Mouse (Mus musculus) heart, embryonic 15.5 days (tissue): ENCODE results near the gene 4933427D14Rik. TPM values are rescaled to one million over a fixed set of nuclear protein-coding genes. Genes with fewer than 3 reads are reported as not detected.

Experiments
- ATAC-seq: fragments of 200-750 bp; cut with Nextera tagmentation; replicated peaks from 2 replicates; pipeline ENCODE4 v1.8.0; 2017; ENCODE audit warnings: low read depth, moderate TSS enrichment; ENCODE audit not compliant: insufficient number of reproducible peaks, insufficient read depth, low FRiP score
- H3K27ac ChIP-seq: fragments of 300-500 bp; sonication (generic); 2 replicates; pipeline ENCODE4 v1.5.1; 2015; ENCODE audit warnings: mild to moderate bottlenecking, inconsistent platforms
- H3K27me3 ChIP-seq: fragments of 300-500 bp; sonication (generic); 2 replicates; pipeline ENCODE4 v1.6.1; 2015; ENCODE audit warnings: inconsistent platforms
- H3K36me3 ChIP-seq: fragments of 300-500 bp; sonication (generic); 2 replicates; pipeline ENCODE4 v1.6.1; 2015; ENCODE audit warnings: mild to moderate bottlenecking, inconsistent platforms
- H3K4me1 ChIP-seq: fragments of 300-500 bp; sonication (generic); replicated peaks from 2 replicates; pipeline ENCODE4 v1.6.1; 2015; ENCODE audit warnings: inconsistent platforms
- H3K4me2 ChIP-seq: fragments of 300-500 bp; sonication (generic); 2 replicates; pipeline ENCODE4 v1.6.1; 2015; ENCODE audit warnings: inconsistent platforms, mild to moderate bottlenecking, moderate library complexity
- H3K4me3 ChIP-seq: fragments of 300-500 bp; sonication (generic); 2 replicates; pipeline ENCODE4 v1.5.1; 2015; ENCODE audit warnings: mild to moderate bottlenecking, inconsistent platforms
- H3K9ac ChIP-seq: fragments of 300-500 bp; sonication (generic); 2 replicates; pipeline ENCODE4 v1.6.1; 2015; ENCODE audit warnings: mild to moderate bottlenecking, inconsistent platforms
- H3K9me3 ChIP-seq: fragments of 300-500 bp; sonication (generic); replicated peaks from 2 replicates; pipeline ENCODE4 v1.6.1; 2016; ENCODE audit warnings: inconsistent platforms
- WGBS: fragments of 180-500 bp; shearing (Covaris S2); methylation state at CpG from one replicate; pipeline ENCODE4 v1.1.7; 2015; ENCODE audit warnings: mixed read lengths; 5-methylcytosine and 5-hydroxymethylcytosine counted together
- polyA plus RNA-seq: library from polyadenylated mRNA; unstranded; fragments of >200 nt; fragmentation: Nextera tagmentation; extraction: Ambion mirVana; gene quantifications from 2 replicates; pipeline ENCODE4 v1.2.1, GENCODE M21; 2015

The 4933427D14Rik gene
- polyA plus RNA-seq, 1 experiment from 2014 or later = 6.1 TPM

DNA sequence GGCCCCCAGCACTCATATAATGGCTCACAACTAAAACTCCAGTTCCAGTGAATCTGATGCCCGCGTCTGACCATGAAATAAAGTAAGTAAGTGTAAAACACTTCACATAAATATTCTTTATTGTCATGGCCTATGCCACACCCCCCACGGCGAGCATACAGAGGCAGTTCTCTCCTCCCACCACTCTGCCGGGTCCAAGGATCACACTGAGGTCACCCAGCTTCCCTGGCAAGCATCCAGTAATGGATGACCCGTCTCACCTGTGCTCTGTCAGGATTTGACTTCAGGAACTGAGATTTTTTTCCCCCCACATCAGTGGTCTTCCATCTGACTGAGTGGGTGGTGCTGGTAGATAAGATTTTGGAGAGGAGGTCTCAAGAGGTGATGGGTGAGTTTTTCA lies 67.1 kb downstream of the 4933427D14Rik start:
- no peaks in the 10 kb centered on the region for H3K9me3 ChIP-seq
- H3K4me2 ChIP-seq = no peak overlapping the region
- no peak overlapping the region for H3K4me3 ChIP-seq
- peaks cover 30% of the 10 kb centered on the region for H3K27me3 ChIP-seq
- no peak overlapping the region for H3K9ac ChIP-seq
- WGBS = 52% methylated on average over 6 of the region's 6 CpGs
- H3K27ac ChIP-seq = no peak overlapping the region
- H3K4me1 ChIP-seq = peaks cover 8% of the 10 kb centered on the region
- H3K36me3 ChIP-seq = no peaks in the 10 kb centered on the region
- ATAC-seq = no peak

DNA sequence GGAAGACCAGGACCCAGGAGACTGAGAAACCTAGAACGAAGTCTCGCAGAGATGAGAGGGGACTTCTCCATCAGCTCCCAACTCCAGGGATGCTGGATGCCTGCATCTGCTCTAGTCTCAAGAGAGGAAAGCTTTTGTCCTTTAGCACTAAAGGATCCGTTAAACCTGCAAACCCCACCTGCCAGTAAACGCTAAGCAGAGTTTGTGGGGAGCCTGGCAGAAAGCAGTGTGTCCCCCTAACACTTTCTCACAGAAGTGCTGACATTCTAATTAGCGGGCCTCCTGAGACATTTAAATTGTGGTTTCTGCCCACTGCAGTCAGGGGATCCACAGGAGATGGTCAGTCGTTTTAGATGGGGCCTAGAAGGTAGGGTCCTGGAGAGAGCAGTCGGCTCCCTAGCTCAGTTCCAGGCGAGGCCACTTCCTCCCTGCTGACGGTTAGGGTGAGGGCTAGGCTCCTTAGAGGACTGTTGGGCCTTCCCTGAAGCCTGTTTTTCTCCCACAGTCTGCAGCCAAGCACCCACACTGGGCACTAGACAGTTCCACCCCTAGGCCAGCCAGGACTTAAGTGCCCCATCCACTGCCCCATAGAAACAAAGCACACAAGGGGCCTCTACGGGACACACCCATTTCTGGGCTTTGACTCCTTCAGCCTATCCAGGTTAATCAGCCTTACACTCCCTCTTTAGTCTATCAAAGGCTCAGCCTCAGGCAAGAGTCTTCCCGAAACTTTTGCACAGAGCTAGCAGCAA lies 70.9 kb downstream of the 4933427D14Rik start:
- 52% methylated on average over 11 of the region's 11 CpGs for WGBS
- Histone ChIP-seq H3K36me3 (no peaks in the 10 kb centered on the region), H3K27me3 (peaks cover 48% of the 10 kb centered on the region), H3K27ac (no peak overlapping the region), H3K4me1 (peaks cover 31% of the 10 kb centered on the region), H3K4me2 (peak overlapping the region; percentile 99), H3K4me3 (peak overlapping the region; percentile 63), H3K9ac (no peak overlapping the region; the same call in 1 of the 2 replicates), H3K9me3 (no peaks in the 10 kb centered on the region)
- no peak for ATAC-seq

DNA sequence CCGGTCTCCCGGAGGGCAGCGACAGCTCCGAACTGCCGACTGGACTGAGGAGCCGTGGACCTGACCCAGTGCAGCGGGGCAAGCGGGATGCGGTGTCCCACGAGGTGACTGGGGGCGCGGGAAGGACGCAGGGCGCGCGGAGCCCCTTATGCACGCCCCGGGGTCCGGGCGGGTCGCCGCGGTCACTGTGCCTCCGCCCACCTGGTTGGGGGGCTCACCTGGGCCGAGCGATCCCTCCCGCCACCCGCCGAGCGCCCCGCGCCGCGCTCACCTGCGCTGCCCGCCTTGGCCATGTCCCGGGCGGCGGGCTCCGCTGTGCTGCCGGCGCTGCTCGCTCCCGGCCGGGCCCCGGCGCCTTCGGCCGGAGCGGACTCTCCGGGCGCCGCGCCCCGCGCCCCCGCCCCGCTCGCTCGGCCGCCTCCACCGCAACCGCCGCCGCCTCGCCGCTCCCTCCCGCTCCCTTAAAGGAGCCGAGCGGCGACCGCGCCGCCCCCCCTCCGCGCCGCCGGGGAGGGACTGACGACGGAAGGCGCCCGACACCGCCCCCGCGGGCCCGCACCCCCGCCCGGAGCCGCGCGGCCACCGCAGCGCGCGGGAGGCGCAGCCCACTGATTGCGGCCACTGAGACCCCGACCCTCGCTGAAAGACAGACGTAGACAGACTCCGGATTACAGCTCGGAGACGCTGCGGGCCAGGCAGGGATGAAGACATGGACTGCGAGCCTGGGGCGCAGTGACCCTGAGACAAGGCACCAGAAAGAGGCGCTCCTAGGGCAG lies 71.7 kb downstream of the 4933427D14Rik start, which contains the start of gene Pitpnm3:
Pitpnm3 (minus strand) TSS at position 396 of the 776 bp plus-strand sequence.
- Histone ChIP-seq H3K4me1 (peaks cover 37% of the 10 kb centered on the region), H3K9ac (peak within 1 kb of the TSS; percentile 66), H3K27me3 (peaks cover 48% of the 10 kb centered on the region), H3K4me2 (peak within 1 kb of the TSS; percentile 99), H3K4me3 (peak within 1 kb of the TSS; percentile 63), H3K9me3 (no peaks in the 10 kb centered on the region), H3K27ac (no peak within 1 kb of the TSS), H3K36me3 (no peaks in the 10 kb centered on the region)
- ATAC-seq = 0 out of 2 replicates have a peak, but pooled peaks have one; percentile 8
- 2% methylated on average over 55 of the region's 107 CpGs for WGBS

DNA sequence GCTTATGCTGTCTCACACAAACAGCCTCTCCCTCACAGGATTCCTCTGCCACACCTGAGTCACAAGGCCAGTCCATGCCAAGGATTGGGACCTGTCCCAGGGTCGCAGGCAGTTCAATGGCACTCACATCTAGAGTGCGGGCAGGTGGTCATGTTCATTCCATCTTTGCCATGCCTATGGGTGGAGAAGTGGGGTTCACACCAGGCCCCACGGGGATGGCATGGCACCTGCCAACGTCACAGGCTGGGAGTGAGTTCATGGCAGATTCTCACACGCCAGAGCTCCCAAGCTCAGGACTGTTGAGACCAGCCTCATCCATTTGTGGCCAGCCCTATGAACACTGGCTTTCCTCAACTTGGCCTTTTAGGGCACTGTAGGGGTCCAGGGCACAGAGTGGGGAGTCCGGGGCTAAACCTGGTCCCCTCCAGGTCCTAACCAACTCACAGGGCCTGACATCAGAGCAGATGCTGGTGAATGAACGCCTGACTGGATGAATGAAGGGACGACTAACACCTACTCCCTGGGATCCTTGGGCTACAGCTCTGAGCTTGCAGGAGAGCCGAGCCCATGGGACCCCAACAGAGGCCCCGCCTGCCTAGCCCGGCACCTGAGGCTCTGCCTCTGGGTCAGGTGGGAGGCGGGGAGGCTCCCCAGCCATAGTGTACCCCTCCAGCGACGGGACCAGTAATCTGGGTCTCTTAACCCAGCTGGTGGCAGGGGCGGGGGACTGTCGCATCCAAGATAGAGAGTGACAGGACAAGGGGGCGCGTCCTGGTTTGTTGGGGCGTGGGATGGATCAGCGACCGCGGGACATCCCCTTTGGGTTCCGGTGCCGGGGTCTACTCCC lies 72.5 kb downstream of the 4933427D14Rik start:
- ATAC-seq = no peak
- H3K4me1 ChIP-seq = peaks cover 45% of the 10 kb centered on the region
- H3K27ac ChIP-seq = no peak overlapping the region
- H3K36me3 ChIP-seq = no peaks in the 10 kb centered on the region
- no peaks in the 10 kb centered on the region for H3K9me3 ChIP-seq
- peak overlapping the region; percentile 63 for H3K4me3 ChIP-seq
- H3K9ac ChIP-seq = peak overlapping the region; percentile 66
- WGBS = 22% methylated on average over 23 of the region's 24 CpGs
- peaks cover 48% of the 10 kb centered on the region for H3K27me3 ChIP-seq
- peak overlapping the region; percentile 99 for H3K4me2 ChIP-seq

DNA sequence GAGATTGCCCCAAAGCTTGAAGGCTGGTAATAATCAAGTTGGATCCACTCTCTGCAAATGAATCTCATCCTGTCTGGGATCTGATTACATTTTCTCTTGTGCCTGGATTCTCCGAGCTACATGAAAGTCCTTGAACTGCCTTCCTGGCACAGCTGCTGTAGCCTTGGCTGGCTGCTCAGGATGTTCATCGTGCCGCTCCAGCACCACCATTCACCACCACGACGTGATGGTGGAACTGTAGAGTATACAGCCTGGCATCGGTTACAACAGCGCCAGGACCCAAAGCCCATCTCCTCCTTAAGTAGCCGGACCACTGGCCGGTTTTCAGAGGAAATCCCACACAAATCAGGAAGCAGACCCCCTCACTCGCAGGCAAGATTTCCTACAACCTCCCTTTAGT lies 74.2 kb downstream of the 4933427D14Rik start:
- 60% methylated on average over 10 of the region's 10 CpGs for whole genome bisulfite sequencing
- Histone ChIP-seq H3K4me2 (no peak overlapping the region), H3K9ac (no peak overlapping the region), H3K4me1 (peaks cover 53% of the 10 kb centered on the region), H3K27me3 (peaks cover 46% of the 10 kb centered on the region), H3K27ac (peak overlapping the region; percentile 76; the same call in 1 of the 2 replicates), H3K9me3 (no peaks in the 10 kb centered on the region), H3K36me3 (no peaks in the 10 kb centered on the region), H3K4me3 (no peak overlapping the region)
- no peak for ATAC-seq

DNA sequence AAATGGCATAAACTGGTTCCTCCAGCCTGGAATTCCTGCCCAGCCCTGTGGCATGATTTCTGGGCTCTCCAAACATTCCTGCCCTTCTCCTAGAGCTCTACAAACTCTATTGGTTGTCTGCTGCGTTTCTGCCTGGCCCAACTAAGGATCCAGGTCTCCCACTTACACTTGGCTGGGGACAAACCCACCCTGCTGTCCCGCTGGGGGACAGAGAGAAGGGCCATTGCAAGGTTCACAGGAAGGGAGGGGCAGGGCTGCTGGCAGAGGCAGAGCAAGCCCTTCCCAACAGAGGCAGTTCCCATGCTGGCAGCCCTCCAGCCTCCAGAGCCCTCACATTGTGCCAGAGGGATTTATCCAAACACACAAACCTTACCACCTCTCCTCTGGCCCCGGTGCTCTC lies 75.0 kb downstream of the 4933427D14Rik start:
- H3K27me3 ChIP-seq = peaks cover 39% of the 10 kb centered on the region
- ATAC-seq = peak; percentile 53; the same call in 1 of the 2 replicates
- H3K4me3 ChIP-seq = no peak overlapping the region
- peaks cover 53% of the 10 kb centered on the region for H3K4me1 ChIP-seq
- H3K9ac ChIP-seq = no peak overlapping the region
- WGBS = 8% methylated on average over 3 of the region's 3 CpGs
- H3K36me3 ChIP-seq = no peaks in the 10 kb centered on the region
- peak overlapping the region; percentile 14; the same call in 1 of the 2 replicates for H3K4me2 ChIP-seq
- peak overlapping the region; percentile 76 for H3K27ac ChIP-seq
- no peaks in the 10 kb centered on the region for H3K9me3 ChIP-seq

DNA sequence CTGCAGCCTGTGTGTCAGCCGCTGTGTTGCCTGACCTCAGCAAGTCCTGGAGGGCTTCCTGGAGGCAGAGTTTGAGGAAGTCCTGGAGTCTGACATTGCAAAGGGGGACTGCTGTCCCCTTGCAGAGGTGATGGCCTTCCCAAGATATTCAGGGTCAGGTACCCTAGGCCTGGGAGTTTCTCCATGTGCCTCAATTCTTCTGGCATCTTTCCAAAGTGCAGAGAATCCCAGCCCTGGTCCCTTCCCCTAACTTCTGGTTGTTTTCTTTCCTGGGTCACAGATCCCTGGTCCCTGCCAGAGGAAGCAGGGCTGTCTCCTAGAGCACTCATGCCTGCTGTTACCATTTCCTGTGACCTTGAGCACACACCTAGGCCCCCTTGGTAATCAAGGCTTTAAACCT lies 75.6 kb downstream of the 4933427D14Rik start:
- H3K36me3 ChIP-seq = no peaks in the 10 kb centered on the region
- H3K9me3 ChIP-seq = no peaks in the 10 kb centered on the region
- H3K4me1 ChIP-seq = peaks cover 53% of the 10 kb centered on the region
- H3K4me2 ChIP-seq = no peak overlapping the region
- peaks cover 33% of the 10 kb centered on the region for H3K27me3 ChIP-seq
- H3K9ac ChIP-seq = no peak overlapping the region
- H3K4me3 ChIP-seq = no peak overlapping the region
- WGBS = 92% methylated on average over 1 of the region's 1 CpGs
- no peak for ATAC-seq
- H3K27ac ChIP-seq = peak overlapping the region; percentile 76

DNA sequence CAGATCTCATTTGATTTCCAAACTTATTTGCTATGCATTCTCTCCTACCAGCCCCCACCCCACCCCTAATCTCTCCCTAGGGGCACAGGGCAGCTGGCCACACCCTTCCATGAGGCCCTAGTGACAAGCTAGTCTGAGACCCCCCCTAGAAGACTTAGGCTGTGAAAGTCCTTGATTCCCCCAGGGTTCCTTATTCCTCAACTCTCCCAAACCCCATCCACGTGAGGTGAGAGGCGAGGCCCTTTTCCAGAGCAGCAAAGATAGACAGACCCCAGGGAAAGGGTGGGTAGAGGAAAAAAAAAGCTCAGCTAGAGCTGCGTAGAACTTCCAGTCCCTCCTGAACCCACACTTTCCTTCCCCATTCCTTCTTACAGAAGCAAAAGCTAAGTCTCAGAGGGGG lies 76.4 kb downstream of the 4933427D14Rik start:
- Histone ChIP-seq H3K27ac (peak overlapping the region; percentile 89), H3K27me3 (peaks cover 25% of the 10 kb centered on the region), H3K4me1 (peaks cover 50% of the 10 kb centered on the region), H3K9ac (no peak overlapping the region), H3K9me3 (no peaks in the 10 kb centered on the region), H3K36me3 (no peaks in the 10 kb centered on the region), H3K4me3 (no peak overlapping the region), H3K4me2 (no peak overlapping the region)
- WGBS = 79% methylated on average over 3 of the region's 3 CpGs
- no peak for ATAC-seq

DNA sequence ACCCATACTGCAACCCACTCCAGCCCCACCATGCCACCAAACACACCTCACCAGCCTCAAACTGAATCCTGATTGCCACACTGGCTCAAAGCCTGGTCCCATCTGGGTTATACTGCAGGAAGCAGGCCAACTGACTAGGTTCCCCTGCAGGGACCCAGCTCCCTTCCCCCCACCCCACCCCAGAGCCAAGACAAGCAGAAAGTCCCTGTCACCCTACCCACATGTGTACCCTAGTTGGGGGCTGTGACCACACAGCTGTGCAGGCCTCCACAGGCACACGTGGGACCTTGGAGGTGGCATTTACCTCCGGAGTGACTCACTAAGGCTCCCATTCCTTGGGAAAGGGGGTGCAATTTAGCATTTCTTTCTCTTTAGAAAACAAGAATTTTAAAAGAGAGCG lies 76.8 kb downstream of the 4933427D14Rik start:
- Histone ChIP-seq H3K27ac (peak overlapping the region; percentile 89), H3K4me2 (peak overlapping the region; percentile 36), H3K9me3 (no peaks in the 10 kb centered on the region), H3K4me3 (no peak overlapping the region), H3K9ac (no peak overlapping the region), H3K27me3 (peaks cover 22% of the 10 kb centered on the region), H3K36me3 (no peaks in the 10 kb centered on the region), H3K4me1 (peaks cover 48% of the 10 kb centered on the region)
- ATAC-seq = no peak
- WGBS = 56% methylated on average over 3 of the region's 3 CpGs

DNA sequence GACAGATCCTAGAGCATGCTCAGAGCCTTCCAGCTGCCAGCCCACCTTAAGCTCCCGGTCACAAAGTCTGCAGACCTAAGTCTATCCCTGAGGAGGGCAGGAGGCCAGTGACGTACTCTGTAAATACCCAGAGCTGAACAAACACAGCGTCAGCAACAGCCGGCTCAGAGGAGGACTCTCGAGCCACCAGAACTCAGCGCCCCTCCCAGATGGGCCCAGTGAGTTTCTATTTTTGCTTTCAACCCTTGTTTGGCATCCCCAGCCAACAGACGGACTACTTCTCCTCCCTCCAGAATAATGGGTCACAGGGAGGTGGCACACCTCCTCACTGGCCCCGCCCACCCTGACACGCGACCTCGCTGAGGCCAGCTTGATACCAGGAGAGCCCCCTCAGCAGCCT lies 77.2 kb downstream of the 4933427D14Rik start:
- peak; percentile 75 for ATAC-seq
- no peaks in the 10 kb centered on the region for H3K9me3 ChIP-seq
- peaks cover 44% of the 10 kb centered on the region for H3K4me1 ChIP-seq
- no peak overlapping the region for H3K9ac ChIP-seq
- peak overlapping the region; percentile 89 for H3K27ac ChIP-seq
- no peaks in the 10 kb centered on the region for H3K36me3 ChIP-seq
- H3K4me3 ChIP-seq = no peak overlapping the region
- 8% methylated on average over 11 of the region's 11 CpGs for WGBS
- peak overlapping the region; percentile 36 for H3K4me2 ChIP-seq
- H3K27me3 ChIP-seq = peaks cover 18% of the 10 kb centered on the region
